Mouse (Mus musculus): ENCODE results near the gene Pabpc1l. TPM values are rescaled to one million over a fixed set of nuclear protein-coding genes. Genes with fewer than 3 reads are reported as not detected.

Pabpc1l gene
- polyA plus RNA-seq, 1 experiment: 0.60 TPM

- no peaks in the 10 kb centered on the region for H3K27me3 ChIP-seq (ENCODE audit: control insufficient read depth, insufficient read depth, insufficient read length)
- H3K79me3 ChIP-seq (ENCODE audit: low read depth): peaks cover 99% of the 10 kb centered on the region
- H3K36me3 ChIP-seq (ENCODE audit: control insufficient read depth, insufficient read depth): peaks cover 14% of the 10 kb centered on the region
- no peak overlapping the region for H3K4me3 ChIP-seq (ENCODE audit: insufficient read depth, poor library complexity, severe bottlenecking)
- no peak for TF ChIP-seq FOSL1 (IDR thresholded peaks at IDR 0.05; ENCODE audit: insufficient read depth, low read length, poor library complexity, severe bottlenecking)
- no peak for TF ChIP-seq CEBPB (IDR thresholded peaks at IDR 0.05; ENCODE audit: low read depth)
- no peak for TF ChIP-seq MYOD1 (IDR thresholded peaks at IDR 0.05; ENCODE audit: control insufficient read depth, insufficient read length, low read depth)
- TF ChIP-seq MAX (IDR thresholded peaks at IDR 0.05): no peak
- no peak for TF ChIP-seq MYOG (IDR thresholded peaks at IDR 0.05; ENCODE audit: control insufficient read depth, extremely low read depth, insufficient read length)
- H3K79me2 ChIP-seq (ENCODE audit: control insufficient read depth, insufficient read depth): peaks cover 100% of the 10 kb centered on the region
- no peak overlapping the region for H3ac ChIP-seq (ENCODE audit: control insufficient read depth, insufficient read length, low read depth)
Measured at GRCm38 (mm10) chr2:164004503-164004902, 20.7 kb upstream of the Pabpc1l start.

DNA sequence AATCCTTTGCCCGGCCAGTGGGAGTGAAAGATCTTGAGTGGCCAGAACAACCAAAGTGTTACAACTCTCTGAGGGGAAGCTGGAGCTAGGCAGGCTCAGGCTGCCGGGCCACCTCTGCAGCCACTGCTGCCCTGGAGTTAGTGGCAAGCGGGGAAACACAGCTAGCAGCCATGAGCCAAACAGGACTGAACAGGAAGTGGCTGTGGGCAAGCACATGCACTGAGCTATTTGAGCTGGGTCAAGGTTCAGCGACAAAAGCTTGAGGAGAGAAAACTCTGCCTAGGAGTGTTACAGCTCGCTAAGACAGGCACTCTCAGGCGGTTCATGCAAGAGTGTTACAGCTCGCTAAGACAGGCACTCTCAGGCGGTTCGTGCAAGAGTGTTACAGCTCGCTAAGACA lies 18.3 kb upstream of the Pabpc1l start:
- peaks cover 95% of the 10 kb centered on the region for H3K79me3 ChIP-seq (ENCODE audit: low read depth)
- H3K79me2 ChIP-seq (ENCODE audit: control insufficient read depth, insufficient read depth): peaks cover 100% of the 10 kb centered on the region
- H3K4me3 ChIP-seq (ENCODE audit: insufficient read depth, poor library complexity, severe bottlenecking): no peak overlapping the region
- no peaks in the 10 kb centered on the region for H3K27me3 ChIP-seq (ENCODE audit: control insufficient read depth, insufficient read depth, insufficient read length)
- peaks cover 27% of the 10 kb centered on the region for H3K36me3 ChIP-seq (ENCODE audit: control insufficient read depth, insufficient read depth)
- H3ac ChIP-seq (ENCODE audit: control insufficient read depth, insufficient read length, low read depth): no peak overlapping the region
- TF ChIP-seq USF1 (IDR thresholded peaks at IDR 0.05; ENCODE audit: low read depth) (no peak), MAX (IDR thresholded peaks at IDR 0.05) (no peak), MYOG (IDR thresholded peaks at IDR 0.05; ENCODE audit: control insufficient read depth, extremely low read depth, insufficient read length) (no peak), MYOD1 (IDR thresholded peaks at IDR 0.05; ENCODE audit: control insufficient read depth, insufficient read length, low read depth) (no peak), FOSL1 (IDR thresholded peaks at IDR 0.05; ENCODE audit: insufficient read depth, low read length, poor library complexity, severe bottlenecking) (no peak), CTCF (IDR thresholded peaks at IDR 0.05; ENCODE audit: control insufficient read depth, insufficient read depth, insufficient read length) (no peak), CEBPB (IDR thresholded peaks at IDR 0.05; ENCODE audit: low read depth) (no peak)

- Histone ChIP-seq H3K79me2 (ENCODE audit: control insufficient read depth, insufficient read depth) (peaks cover 100% of the 10 kb centered on the region), H3ac (ENCODE audit: control insufficient read depth, insufficient read length, low read depth) (no peak overlapping the region), H3K36me3 (ENCODE audit: control insufficient read depth, insufficient read depth) (peaks cover 28% of the 10 kb centered on the region), H3K4me3 (ENCODE audit: insufficient read depth, poor library complexity, severe bottlenecking) (no peak overlapping the region), H3K79me3 (ENCODE audit: low read depth) (peaks cover 94% of the 10 kb centered on the region), H3K27me3 (ENCODE audit: control insufficient read depth, insufficient read depth, insufficient read length) (no peaks in the 10 kb centered on the region)
- no peak for TF ChIP-seq FOSL1 (IDR thresholded peaks at IDR 0.05; ENCODE audit: insufficient read depth, low read length, poor library complexity, severe bottlenecking)
- no peak for TF ChIP-seq MAX (IDR thresholded peaks at IDR 0.05)
- TF ChIP-seq USF1 (IDR thresholded peaks at IDR 0.05; ENCODE audit: low read depth): no peak
- TF ChIP-seq MYOG (IDR thresholded peaks at IDR 0.05; ENCODE audit: control insufficient read depth, extremely low read depth, insufficient read length): no peak
- no peak for TF ChIP-seq CTCF (IDR thresholded peaks at IDR 0.05; ENCODE audit: control insufficient read depth, insufficient read depth, insufficient read length)
- no peak for TF ChIP-seq CEBPB (IDR thresholded peaks at IDR 0.05; ENCODE audit: low read depth)
- no peak for TF ChIP-seq MYOD1 (IDR thresholded peaks at IDR 0.05; ENCODE audit: control insufficient read depth, insufficient read length, low read depth)
Measured at GRCm38 (mm10) chr2:164007547-164007946, 17.7 kb upstream of the Pabpc1l start.

- no peak for TF ChIP-seq MAX (IDR thresholded peaks at IDR 0.05)
- TF ChIP-seq CTCF (IDR thresholded peaks at IDR 0.05; ENCODE audit: control insufficient read depth, insufficient read depth, insufficient read length): no peak
- TF ChIP-seq USF1 (IDR thresholded peaks at IDR 0.05; ENCODE audit: low read depth): no peak
- TF ChIP-seq CEBPB (IDR thresholded peaks at IDR 0.05; ENCODE audit: low read depth): no peak
- TF ChIP-seq MYOG (IDR thresholded peaks at IDR 0.05; ENCODE audit: control insufficient read depth, extremely low read depth, insufficient read length): no peak
- no peak for TF ChIP-seq MYOD1 (IDR thresholded peaks at IDR 0.05; ENCODE audit: control insufficient read depth, insufficient read length, low read depth)
- no peak for TF ChIP-seq FOSL1 (IDR thresholded peaks at IDR 0.05; ENCODE audit: insufficient read depth, low read length, poor library complexity, severe bottlenecking)
- Histone ChIP-seq H3K4me3 (ENCODE audit: insufficient read depth, poor library complexity, severe bottlenecking) (no peak overlapping the region), H3K79me2 (ENCODE audit: control insufficient read depth, insufficient read depth) (peaks cover 100% of the 10 kb centered on the region), H3K27me3 (ENCODE audit: control insufficient read depth, insufficient read depth, insufficient read length) (no peaks in the 10 kb centered on the region), H3ac (ENCODE audit: control insufficient read depth, insufficient read length, low read depth) (no peak overlapping the region), H3K79me3 (ENCODE audit: low read depth) (peaks cover 89% of the 10 kb centered on the region), H3K36me3 (ENCODE audit: control insufficient read depth, insufficient read depth) (peaks cover 33% of the 10 kb centered on the region)
Measured at GRCm38 (mm10) chr2:164007987-164008545, 17.2 kb upstream of the Pabpc1l start.

DNA sequence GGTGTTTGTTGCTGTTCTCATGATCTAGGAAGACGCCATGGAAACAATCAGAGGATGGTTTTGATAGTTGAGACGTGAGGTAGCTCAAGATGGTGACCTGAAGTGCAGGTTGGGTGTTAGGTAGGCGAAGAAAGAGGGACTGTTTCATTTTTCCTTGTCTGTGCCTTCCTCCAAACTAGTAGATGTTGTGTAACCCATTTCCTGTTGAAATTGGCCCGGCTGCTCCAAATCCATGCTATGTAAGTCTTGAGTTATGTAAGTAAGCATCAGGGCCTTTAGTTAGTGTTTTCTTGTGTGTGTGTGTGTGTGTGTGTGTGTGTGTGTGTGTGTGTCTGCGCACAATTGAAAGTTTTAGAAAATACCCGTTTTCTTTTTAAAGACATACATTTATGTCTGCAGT lies 16.0 kb upstream of the Pabpc1l start:
- H3K27me3 ChIP-seq (ENCODE audit: control insufficient read depth, insufficient read depth, insufficient read length): no peaks in the 10 kb centered on the region
- peaks cover 78% of the 10 kb centered on the region for H3K79me3 ChIP-seq (ENCODE audit: low read depth)
- no peak overlapping the region for H3ac ChIP-seq (ENCODE audit: control insufficient read depth, insufficient read length, low read depth)
- TF ChIP-seq MAX (IDR thresholded peaks at IDR 0.05) (no peak), MYOD1 (IDR thresholded peaks at IDR 0.05; ENCODE audit: control insufficient read depth, insufficient read length, low read depth) (no peak)
- H3K79me2 ChIP-seq (ENCODE audit: control insufficient read depth, insufficient read depth): peaks cover 98% of the 10 kb centered on the region
- H3K36me3 ChIP-seq (ENCODE audit: control insufficient read depth, insufficient read depth): peaks cover 44% of the 10 kb centered on the region
- no peak overlapping the region for H3K4me3 ChIP-seq (ENCODE audit: insufficient read depth, poor library complexity, severe bottlenecking)

DNA sequence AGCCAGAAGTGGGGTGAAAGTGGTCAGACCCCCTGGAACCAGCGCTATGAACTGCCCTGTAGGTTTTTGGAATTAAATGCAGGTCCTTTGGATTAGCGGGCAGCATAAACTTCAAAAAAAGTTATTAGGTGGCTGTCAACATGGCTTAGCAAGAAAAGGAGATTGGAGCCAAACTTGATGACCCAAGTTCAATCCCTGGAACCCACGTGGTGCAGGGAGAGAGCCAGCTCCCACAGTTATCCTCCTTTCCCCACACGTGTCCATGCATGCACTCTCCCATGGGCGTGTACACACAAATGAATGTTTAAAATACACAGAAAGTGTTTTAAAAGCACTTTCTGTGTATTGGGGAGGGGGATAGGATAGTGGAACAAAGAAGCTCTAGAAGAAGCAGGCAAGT lies 14.8 kb upstream of the Pabpc1l start:
- Histone ChIP-seq H3K79me3 (ENCODE audit: low read depth) (peaks cover 67% of the 10 kb centered on the region), H3K79me2 (ENCODE audit: control insufficient read depth, insufficient read depth) (peaks cover 86% of the 10 kb centered on the region), H3K27me3 (ENCODE audit: control insufficient read depth, insufficient read depth, insufficient read length) (no peaks in the 10 kb centered on the region), H3K36me3 (ENCODE audit: control insufficient read depth, insufficient read depth) (peaks cover 57% of the 10 kb centered on the region), H3ac (ENCODE audit: control insufficient read depth, insufficient read length, low read depth) (no peak overlapping the region), H3K4me3 (ENCODE audit: insufficient read depth, poor library complexity, severe bottlenecking) (no peak overlapping the region)
- no peak for TF ChIP-seq CEBPB (IDR thresholded peaks at IDR 0.05; ENCODE audit: low read depth)
- no peak for TF ChIP-seq MYOG (IDR thresholded peaks at IDR 0.05; ENCODE audit: control insufficient read depth, extremely low read depth, insufficient read length)
- TF ChIP-seq MYOD1 (IDR thresholded peaks at IDR 0.05; ENCODE audit: control insufficient read depth, insufficient read length, low read depth): no peak
- TF ChIP-seq CTCF (IDR thresholded peaks at IDR 0.05; ENCODE audit: control insufficient read depth, insufficient read depth, insufficient read length): no peak
- no peak for TF ChIP-seq FOSL1 (IDR thresholded peaks at IDR 0.05; ENCODE audit: insufficient read depth, low read length, poor library complexity, severe bottlenecking)
- TF ChIP-seq MAX (IDR thresholded peaks at IDR 0.05): no peak
- no peak for TF ChIP-seq USF1 (IDR thresholded peaks at IDR 0.05; ENCODE audit: low read depth)
